Mouse (Mus musculus): Measurements from ENCODE around the gene Ntrk1. TPM values are rescaled to one million over a fixed set of nuclear protein-coding genes. Genes with fewer than 3 reads are reported as not detected.

Ntrk1 gene
- polyA plus RNA-seq, 1 experiment from 2014 or later = 2.4 TPM

GRCm38 (mm10) chr3:87745036-87745659 is 49.8 kb downstream of the Ntrk1 start:
- Histone ChIP-seq H3K9me3 (no peaks in the 10 kb centered on the region), H3K4me3 (replicated peaks) (no peak overlapping the region; the same call in 1 of the 2 replicates), H3K9ac (replicated peaks) (no peak overlapping the region), H3K27me3 (no peaks in the 10 kb centered on the region), H3K36me3 (peaks cover 7% of the 10 kb centered on the region), H3K4me1 (replicated peaks) (peaks cover 15% of the 10 kb centered on the region), H3K4me2 (replicated peaks) (peak overlapping the region; percentile 36), H3K27ac (no peak overlapping the region)
- WGBS = 41% methylated on average over 18 of the region's 18 CpGs
- ATAC-seq = 0 out of 2 replicates have a peak, but pooled peaks have one; percentile 7

GRCm38 (mm10) chr3:87743927-87744326 is 51.0 kb downstream of the Ntrk1 start:
- H3K36me3 ChIP-seq = peaks cover 14% of the 10 kb centered on the region
- peaks cover 15% of the 10 kb centered on the region for H3K4me1 ChIP-seq (replicated peaks)
- WGBS = 85% methylated on average over 4 of the region's 4 CpGs
- no peaks in the 10 kb centered on the region for H3K27me3 ChIP-seq
- no peak overlapping the region for H3K4me2 ChIP-seq (replicated peaks)
- no peak for ATAC-seq
- no peak overlapping the region for H3K9ac ChIP-seq (replicated peaks)
- H3K4me3 ChIP-seq (replicated peaks) = no peak overlapping the region
- no peak overlapping the region for H3K27ac ChIP-seq
- H3K9me3 ChIP-seq = no peaks in the 10 kb centered on the region

- no peak overlapping the region for H3K4me3 ChIP-seq (replicated peaks)
Observed at GRCm38 (mm10) chr3:87742735-87743134, 52.2 kb downstream of the Ntrk1 start.

GRCm38 (mm10) chr3:87742013-87742412 is 52.9 kb downstream of the Ntrk1 start:
- no peak for ATAC-seq
- 87% methylated on average over 3 of the region's 3 CpGs for WGBS
- no peak overlapping the region for H3K4me2 ChIP-seq (replicated peaks)

More at GRCm38 (mm10) chr3:87742735-87743134, 52.2 kb downstream of the Ntrk1 start:
- Histone ChIP-seq H3K9ac (replicated peaks) (no peak overlapping the region), H3K27ac (no peak overlapping the region), H3K4me1 (replicated peaks) (peaks cover 11% of the 10 kb centered on the region), H3K4me2 (replicated peaks) (no peak overlapping the region), H3K36me3 (peaks cover 25% of the 10 kb centered on the region), H3K9me3 (no peaks in the 10 kb centered on the region), H3K27me3 (no peaks in the 10 kb centered on the region)
- WGBS = 91% methylated on average over 16 of the region's 16 CpGs
- ATAC-seq = no peak

GRCm38 (mm10) chr3:87738906-87739305 is 56.1 kb downstream of the Ntrk1 start:
- Histone ChIP-seq H3K4me3 (replicated peaks) (no peak overlapping the region), H3K4me1 (replicated peaks) (no peaks in the 10 kb centered on the region), H3K9ac (replicated peaks) (no peak overlapping the region), H3K27ac (no peak overlapping the region), H3K4me2 (replicated peaks) (no peak overlapping the region), H3K9me3 (no peaks in the 10 kb centered on the region), H3K27me3 (no peaks in the 10 kb centered on the region), H3K36me3 (peaks cover 63% of the 10 kb centered on the region)
- WGBS = 83% methylated on average over 5 of the region's 5 CpGs
- ATAC-seq = no peak

More at GRCm38 (mm10) chr3:87742013-87742412, 52.9 kb downstream of the Ntrk1 start:
- no peak overlapping the region for H3K4me3 ChIP-seq (replicated peaks)
- H3K4me1 ChIP-seq (replicated peaks) = peaks cover 11% of the 10 kb centered on the region
- no peak overlapping the region for H3K27ac ChIP-seq
- H3K27me3 ChIP-seq = no peaks in the 10 kb centered on the region
- H3K9me3 ChIP-seq = no peaks in the 10 kb centered on the region
- H3K36me3 ChIP-seq = peaks cover 32% of the 10 kb centered on the region
- H3K9ac ChIP-seq (replicated peaks) = no peak overlapping the region

GRCm38 (mm10) chr3:87735335-87735734 is 59.6 kb downstream of the Ntrk1 start:
- Histone ChIP-seq H3K36me3 (peaks cover 90% of the 10 kb centered on the region), H3K9me3 (no peaks in the 10 kb centered on the region), H3K27me3 (no peaks in the 10 kb centered on the region), H3K27ac (no peak overlapping the region), H3K4me2 (replicated peaks) (no peak overlapping the region), H3K4me3 (replicated peaks) (no peak overlapping the region), H3K9ac (replicated peaks) (no peak overlapping the region), H3K4me1 (replicated peaks) (no peaks in the 10 kb centered on the region)
- ATAC-seq = no peak
- 89% methylated on average over 9 of the region's 9 CpGs for WGBS

- no peak overlapping the region for H3K9ac ChIP-seq (replicated peaks)
- no peaks in the 10 kb centered on the region for H3K9me3 ChIP-seq
- ATAC-seq = no peak
- no peak overlapping the region for H3K4me3 ChIP-seq (replicated peaks)
- H3K27me3 ChIP-seq = no peaks in the 10 kb centered on the region
- H3K4me1 ChIP-seq (replicated peaks) = no peaks in the 10 kb centered on the region
- H3K27ac ChIP-seq = no peak overlapping the region
- WGBS = 89% methylated on average over 11 of the region's 11 CpGs
- H3K36me3 ChIP-seq = peaks cover 96% of the 10 kb centered on the region
- H3K4me2 ChIP-seq (replicated peaks) = no peak overlapping the region
Observed at GRCm38 (mm10) chr3:87733984-87734761, 60.8 kb downstream of the Ntrk1 start.

GRCm38 (mm10) chr3:87733098-87733497 is 61.9 kb downstream of the Ntrk1 start:
- Histone ChIP-seq H3K27me3 (no peaks in the 10 kb centered on the region), H3K4me3 (replicated peaks) (no peak overlapping the region), H3K9ac (replicated peaks) (no peak overlapping the region), H3K9me3 (no peaks in the 10 kb centered on the region), H3K4me1 (replicated peaks) (no peaks in the 10 kb centered on the region), H3K36me3 (peaks cover 97% of the 10 kb centered on the region), H3K4me2 (replicated peaks) (no peak overlapping the region), H3K27ac (no peak overlapping the region)
- 81% methylated on average over 4 of the region's 4 CpGs for WGBS
- ATAC-seq = no peak

GRCm38 (mm10) chr3:87728696-87729095 is 66.3 kb downstream of the Ntrk1 start:
- Histone ChIP-seq H3K4me3 (replicated peaks) (no peak overlapping the region), H3K9me3 (no peaks in the 10 kb centered on the region), H3K27me3 (no peaks in the 10 kb centered on the region), H3K4me1 (replicated peaks) (no peaks in the 10 kb centered on the region), H3K36me3 (peaks cover 97% of the 10 kb centered on the region), H3K4me2 (replicated peaks) (no peak overlapping the region), H3K27ac (no peak overlapping the region), H3K9ac (replicated peaks) (no peak overlapping the region)
- WGBS = 91% methylated on average over 6 of the region's 6 CpGs
- no peak for ATAC-seq

Other genes starting within 250 kb of the Ntrk1 start
- 24.6 and 27.0 TPM in 2 replicates for gene Arhgef11, start 177.6 kb downstream of the Ntrk1 start, polyA plus RNA-seq (2015; fragmentation: Nextera tagmentation; extraction: Ambion mirVana)
- gene Lrrc71, start 46.5 kb downstream of the Ntrk1 start, polyA plus RNA-seq (2015; fragmentation: Nextera tagmentation; extraction: Ambion mirVana) = 0.36 and 0.62 TPM in 2 replicates
- gene Insrr, start 1.8 kb upstream of the Ntrk1 start, polyA plus RNA-seq (2015; fragmentation: Nextera tagmentation; extraction: Ambion mirVana) = 0.82 and 0.87 TPM in 2 replicates
- 4.8 and 7.1 TPM in 2 replicates for gene Pear1, start 29.1 kb upstream of the Ntrk1 start, polyA plus RNA-seq (2015; fragmentation: Nextera tagmentation; extraction: Ambion mirVana)
- gene Sh2d2a, start 51.6 kb upstream of the Ntrk1 start, polyA plus RNA-seq (2015; fragmentation: Nextera tagmentation; extraction: Ambion mirVana) = not detected in 2 replicates
- gene Prcc, start 90.4 kb upstream of the Ntrk1 start, polyA plus RNA-seq (2015; fragmentation: Nextera tagmentation; extraction: Ambion mirVana) = 13.8 and 15.6 TPM in 2 replicates
- gene Hdgf, start 111.2 kb upstream of the Ntrk1 start, polyA plus RNA-seq (2015; fragmentation: Nextera tagmentation; extraction: Ambion mirVana) = 125 and 176 TPM in 2 replicates
- gene Mrpl24, start 124.3 kb upstream of the Ntrk1 start, polyA plus RNA-seq (2015; fragmentation: Nextera tagmentation; extraction: Ambion mirVana) = 69.1 and 72.1 TPM in 2 replicates
- 49.2 and 51.0 TPM in 2 replicates for gene Isg20l2, start 135.2 kb upstream of the Ntrk1 start, polyA plus RNA-seq (2015; fragmentation: Nextera tagmentation; extraction: Ambion mirVana)
- 19.8 and 24.9 TPM in 2 replicates for gene Rrnad1, start 135.6 kb upstream of the Ntrk1 start, polyA plus RNA-seq (2015; fragmentation: Nextera tagmentation; extraction: Ambion mirVana)
- 129 and 135 TPM in 2 replicates for gene Crabp2, start 153.5 kb upstream of the Ntrk1 start, polyA plus RNA-seq (2015; fragmentation: Nextera tagmentation; extraction: Ambion mirVana)
- 61.9 and 77.6 TPM in 2 replicates for gene Nes, start 175.9 kb upstream of the Ntrk1 start, polyA plus RNA-seq (2015; fragmentation: Nextera tagmentation; extraction: Ambion mirVana)
- gene Bcan, start 205.1 kb upstream of the Ntrk1 start, polyA plus RNA-seq (2015; fragmentation: Nextera tagmentation; extraction: Ambion mirVana) = 10.1 and 14.0 TPM in 2 replicates
- 0.14 and 0.55 TPM in 2 replicates for gene Hapln2, start 232.4 kb upstream of the Ntrk1 start, polyA plus RNA-seq (2015; fragmentation: Nextera tagmentation; extraction: Ambion mirVana)
- gene Gpatch4, start 247.9 kb upstream of the Ntrk1 start, polyA plus RNA-seq (2015; fragmentation: Nextera tagmentation; extraction: Ambion mirVana) = 28.1 and 28.3 TPM in 2 replicates

Measured in midbrain, embryonic 13.5 days (tissue).